Mouse (Mus musculus) neural tube, embryonic 12.5 days (tissue): Measurements from ENCODE around the gene Grik5. TPM values are rescaled to one million over a fixed set of nuclear protein-coding genes. Genes with fewer than 3 reads are reported as not detected.

Source experiments
- ATAC-seq: fragments of 200-750 bp; cut with Nextera tagmentation; 2 replicates; pipeline ENCODE4 v1.8.0; 2017; ENCODE audit warnings: low read depth, mild to moderate bottlenecking, moderate TSS enrichment, moderate library complexity; ENCODE audit not compliant: low FRiP score
- H3K27ac ChIP-seq: fragments of 300-500 bp; sonication (generic); 2 replicates; pipeline ENCODE4 v1.5.1; 2016
- H3K27me3 ChIP-seq: fragments of 300-500 bp; sonication (generic); replicated peaks from 2 replicates; pipeline ENCODE4 v1.6.1; 2016; ENCODE audit warnings: mild to moderate bottlenecking
- H3K36me3 ChIP-seq: fragments of 300-500 bp; sonication (generic); 2 replicates; pipeline ENCODE4 v1.6.1; 2016; ENCODE audit warnings: mild to moderate bottlenecking
- H3K4me1 ChIP-seq: fragments of 300-500 bp; sonication (generic); 2 replicates; pipeline ENCODE4 v1.6.1; 2016
- H3K4me2 ChIP-seq: fragments of 300-500 bp; sonication (generic); replicated peaks from 2 replicates; pipeline ENCODE4 v1.6.1; 2016; ENCODE audit warnings: mild to moderate bottlenecking
- H3K4me3 ChIP-seq: fragments of 300-500 bp; sonication (generic); 2 replicates; pipeline ENCODE4 v1.5.1; 2016
- H3K9ac ChIP-seq: fragments of 300-500 bp; sonication (generic); 2 replicates; pipeline ENCODE4 v1.6.1; 2016; ENCODE audit warnings: mild to moderate bottlenecking
- H3K9me3 ChIP-seq: fragments of 300-500 bp; sonication (generic); 2 replicates; pipeline ENCODE4 v1.6.1; 2016; ENCODE audit warnings: mild to moderate bottlenecking
- WGBS: fragments of 180-500 bp; shearing (Covaris S2); methylation state at CpG from one replicate; pipeline ENCODE4 v1.1.7; 2016; 5-methylcytosine and 5-hydroxymethylcytosine counted together
- polyA plus RNA-seq: library from polyadenylated mRNA; unstranded; fragments of >200 nt; fragmentation: Nextera tagmentation; extraction: Ambion mirVana; gene quantifications from 2 replicates; pipeline ENCODE4 v1.2.1, GENCODE M21; 2016

Gene Grik5
- 18.6 and 19.5 TPM in 2 replicates for polyA plus RNA-seq

DNA sequence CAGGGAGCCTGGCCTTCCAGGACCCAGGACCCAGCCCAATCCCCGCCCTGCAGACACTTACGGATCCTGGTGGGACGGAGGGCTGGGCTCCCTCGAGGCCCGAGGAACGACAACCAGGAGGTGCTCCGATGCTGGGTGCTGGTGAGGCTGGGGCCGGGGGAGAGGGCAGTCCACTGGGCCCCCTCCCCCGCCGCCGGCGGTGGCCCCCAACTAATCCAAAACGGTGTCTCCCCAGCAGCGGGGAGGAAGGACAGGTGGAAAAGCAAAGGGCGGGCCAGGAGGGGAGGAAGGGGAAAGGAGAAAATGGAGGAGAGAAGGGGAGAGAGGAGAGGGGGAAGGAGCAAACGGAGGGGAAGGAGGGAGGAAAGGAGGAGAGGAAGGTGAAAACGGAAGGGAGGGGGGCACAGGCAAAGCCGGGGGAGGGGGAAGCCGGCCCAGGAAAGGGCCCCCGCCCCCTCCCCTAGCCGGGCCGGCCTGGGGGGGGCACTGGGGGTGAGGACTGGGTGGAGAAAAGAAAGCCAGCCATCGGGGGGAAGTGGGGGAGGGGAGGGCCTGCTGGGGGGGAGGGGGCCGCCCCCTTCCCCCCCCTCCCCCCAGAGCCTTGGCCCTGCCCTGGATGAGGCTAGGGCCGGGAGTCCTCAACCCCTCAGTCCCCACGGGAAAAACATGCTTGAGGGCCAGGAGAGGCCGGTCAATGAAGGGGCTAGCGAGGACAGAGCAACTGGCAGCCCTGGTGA lies at the start of gene Grik5, which contains the start of gene Zfp574:
Gene Grik5, minus strand, starts transcription at position 368 of the 737 bp plus-strand sequence.
Gene Zfp574, plus strand, starts transcription at position 589 of the 737 bp plus-strand sequence.
- Histone ChIP-seq H3K4me1 (peaks cover 62% of the 10 kb centered on the region), H3K27ac (peak within 1 kb of the TSS; percentile 82), H3K4me2 (peak within 1 kb of the TSS; percentile 96), H3K9me3 (no peaks in the 10 kb centered on the region), H3K9ac (peak within 1 kb of the TSS; percentile 83), H3K4me3 (peak within 1 kb of the TSS; percentile 56), H3K27me3 (no peaks in the 10 kb centered on the region), H3K36me3 (peaks cover 14% of the 10 kb centered on the region)
- WGBS: 2% methylated on average over 23 of the region's 28 CpGs
- ATAC-seq: 0 out of 2 replicates have a peak, but pooled peaks have one; percentile 1

- WGBS: 65% methylated on average over 13 of the region's 13 CpGs
- H3K4me2 ChIP-seq: no peak overlapping the region
- H3K4me1 ChIP-seq: no peaks in the 10 kb centered on the region
- no peak overlapping the region for H3K4me3 ChIP-seq
- no peak for ATAC-seq
- H3K27me3 ChIP-seq: no peaks in the 10 kb centered on the region
- H3K9me3 ChIP-seq: no peaks in the 10 kb centered on the region
- H3K9ac ChIP-seq: no peak overlapping the region
- H3K36me3 ChIP-seq: no peaks in the 10 kb centered on the region
- no peak overlapping the region for H3K27ac ChIP-seq
These were observed 49.2 kb upstream of the Grik5 start for GRCm38 (mm10) chr7:25121240-25121786.

- H3K4me2 ChIP-seq: no peak overlapping the region
- H3K4me1 ChIP-seq: no peaks in the 10 kb centered on the region
- 76% methylated on average over 20 of the region's 25 CpGs for WGBS
- no peak for ATAC-seq
- no peaks in the 10 kb centered on the region for H3K9me3 ChIP-seq
- H3K27me3 ChIP-seq: no peaks in the 10 kb centered on the region
- no peak overlapping the region for H3K4me3 ChIP-seq
- peaks cover 3% of the 10 kb centered on the region for H3K36me3 ChIP-seq
- no peak overlapping the region for H3K9ac ChIP-seq
- no peak overlapping the region for H3K27ac ChIP-seq
These were observed 48.1 kb upstream of the Grik5 start for GRCm38 (mm10) chr7:25120061-25120834.

GRCm38 (mm10) chr7:25112956-25113603 lies 40.9 kb upstream of the Grik5 start:
- Histone ChIP-seq H3K9ac (no peak overlapping the region), H3K9me3 (no peaks in the 10 kb centered on the region), H3K36me3 (peaks cover 29% of the 10 kb centered on the region), H3K27me3 (no peaks in the 10 kb centered on the region), H3K4me3 (no peak overlapping the region), H3K4me1 (no peaks in the 10 kb centered on the region), H3K27ac (no peak overlapping the region), H3K4me2 (no peak overlapping the region)
- WGBS: 88% methylated on average over 16 of the region's 16 CpGs
- ATAC-seq: no peak

DNA sequence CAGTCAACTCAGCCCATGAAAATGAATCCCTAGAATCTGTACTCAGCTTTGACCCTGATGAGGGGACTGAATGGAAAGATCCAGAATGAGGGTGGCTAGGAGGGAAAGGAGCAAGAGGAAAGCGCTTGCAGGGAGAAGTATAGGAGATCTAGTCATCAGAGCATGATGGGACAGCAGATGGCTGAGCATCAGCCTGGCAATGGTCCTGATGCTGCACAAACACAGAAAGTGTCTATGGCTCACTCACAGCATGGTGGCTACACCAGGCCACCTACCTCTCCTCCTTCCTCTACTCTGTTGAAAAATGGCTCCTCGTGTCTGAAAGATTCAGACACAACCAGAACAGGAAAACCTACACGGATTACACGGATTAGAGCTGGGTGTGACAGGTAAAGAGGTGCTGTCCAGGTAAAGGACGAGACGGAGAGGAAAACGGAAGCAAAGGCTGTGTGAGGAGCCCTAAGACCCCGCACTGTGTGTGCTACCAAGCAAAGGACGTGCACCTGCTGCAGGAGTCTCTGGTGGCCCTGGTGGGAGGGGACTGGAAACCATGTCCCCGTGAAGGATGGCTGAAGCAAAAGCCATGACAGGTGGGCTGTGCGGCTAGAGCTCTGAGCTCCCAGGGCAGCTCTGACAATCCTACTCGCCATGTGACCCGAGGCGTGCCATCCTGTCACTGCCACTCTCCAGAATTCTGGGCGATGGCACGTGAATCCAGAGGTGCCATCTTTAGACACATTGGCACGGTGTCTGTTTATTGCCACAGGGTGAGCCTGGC lies 40.2 kb upstream of the Grik5 start:
- Histone ChIP-seq H3K4me3 (no peak overlapping the region), H3K27me3 (no peaks in the 10 kb centered on the region), H3K4me1 (no peaks in the 10 kb centered on the region), H3K4me2 (no peak overlapping the region), H3K27ac (no peak overlapping the region), H3K9me3 (no peaks in the 10 kb centered on the region), H3K36me3 (peaks cover 29% of the 10 kb centered on the region), H3K9ac (no peak overlapping the region)
- no peak for ATAC-seq
- WGBS: 87% methylated on average over 17 of the region's 17 CpGs

DNA sequence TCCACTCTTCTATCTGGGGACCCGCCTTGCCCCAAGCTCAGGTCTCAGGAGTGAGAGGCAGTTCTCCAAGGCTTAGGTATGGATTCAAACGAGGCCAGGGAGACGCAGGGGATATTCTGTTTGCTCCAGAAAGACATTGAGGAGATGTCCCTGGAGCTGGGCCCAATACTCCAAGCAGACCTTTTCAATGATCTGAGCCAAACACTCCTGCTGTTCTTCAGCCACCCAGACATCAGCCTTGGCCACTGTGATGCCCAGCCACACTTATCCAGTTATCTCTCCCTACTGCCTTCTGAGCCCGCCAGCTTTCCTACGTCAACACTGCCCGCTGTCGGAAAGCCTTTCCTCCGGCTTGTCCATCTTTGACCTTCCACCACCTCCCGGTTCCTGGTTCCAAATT lies 38.2 kb upstream of the Grik5 start:
- H3K36me3 ChIP-seq: peaks cover 27% of the 10 kb centered on the region
- no peaks in the 10 kb centered on the region for H3K9me3 ChIP-seq
- 91% methylated on average over 9 of the region's 9 CpGs for WGBS
- peaks cover 6% of the 10 kb centered on the region for H3K4me1 ChIP-seq
- H3K4me2 ChIP-seq: no peak overlapping the region
- no peaks in the 10 kb centered on the region for H3K27me3 ChIP-seq
- no peak overlapping the region for H3K9ac ChIP-seq
- no peak overlapping the region for H3K27ac ChIP-seq
- ATAC-seq: no peak
- no peak overlapping the region for H3K4me3 ChIP-seq

- Histone ChIP-seq H3K9ac (no peak overlapping the region), H3K4me3 (no peak overlapping the region), H3K27me3 (no peaks in the 10 kb centered on the region), H3K4me2 (no peak overlapping the region), H3K36me3 (peaks cover 17% of the 10 kb centered on the region; the same call in 1 of the 2 replicates), H3K4me1 (peaks cover 6% of the 10 kb centered on the region), H3K27ac (no peak overlapping the region), H3K9me3 (no peaks in the 10 kb centered on the region)
- ATAC-seq: no peak
- 83% methylated on average over 12 of the region's 12 CpGs for WGBS
These were observed 37.2 kb upstream of the Grik5 start for GRCm38 (mm10) chr7:25109355-25109754.

DNA sequence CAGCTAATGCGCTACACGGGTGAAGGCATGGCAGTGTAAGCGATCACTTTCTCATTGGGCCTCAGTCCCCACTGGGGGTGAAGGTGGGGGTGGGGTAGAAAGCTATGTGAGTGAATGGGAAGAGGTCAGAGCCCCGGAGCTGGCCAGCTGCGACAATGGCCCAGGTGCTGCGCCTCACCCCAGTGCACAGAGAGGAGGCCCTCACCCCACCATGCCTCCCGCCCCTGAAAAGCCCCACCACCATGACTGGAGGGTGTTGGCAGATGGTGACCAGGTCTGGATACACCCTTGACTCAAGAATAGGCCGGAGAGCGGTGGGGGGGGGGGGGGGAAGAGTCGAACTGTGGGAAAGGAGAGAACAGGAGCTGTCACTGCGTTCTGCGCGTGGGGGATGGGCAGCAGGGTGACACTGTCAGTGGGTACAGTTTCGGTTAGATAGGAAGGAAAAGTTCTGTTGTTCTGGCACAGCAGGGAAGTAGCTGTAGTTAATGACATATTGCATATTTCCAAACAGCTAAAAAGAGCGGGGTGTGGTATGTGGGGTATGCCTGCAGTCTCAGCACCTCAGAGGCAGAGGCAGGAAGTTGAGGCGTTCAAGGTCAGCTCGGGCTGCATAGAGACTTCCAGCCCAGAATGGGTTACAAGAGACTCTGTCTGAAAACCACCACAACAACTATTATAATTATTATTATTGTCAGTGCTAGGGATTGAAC lies 34.8 kb upstream of the Grik5 start:
- Histone ChIP-seq H3K9ac (no peak overlapping the region), H3K36me3 (0 out of 2 replicates have a peak, but pooled peaks cover 2% of the 10 kb centered on the region), H3K4me1 (peaks cover 6% of the 10 kb centered on the region), H3K9me3 (no peaks in the 10 kb centered on the region), H3K4me3 (no peak overlapping the region), H3K4me2 (no peak overlapping the region), H3K27ac (no peak overlapping the region), H3K27me3 (no peaks in the 10 kb centered on the region)
- 52% methylated on average over 17 of the region's 17 CpGs for WGBS
- no peak for ATAC-seq

- Histone ChIP-seq H3K4me2 (no peak overlapping the region), H3K27me3 (no peaks in the 10 kb centered on the region), H3K27ac (no peak overlapping the region), H3K4me3 (no peak overlapping the region), H3K9ac (no peak overlapping the region), H3K36me3 (no peaks in the 10 kb centered on the region), H3K4me1 (peaks cover 6% of the 10 kb centered on the region), H3K9me3 (no peaks in the 10 kb centered on the region)
- ATAC-seq: peak; percentile 54
- WGBS: 23% methylated on average over 17 of the region's 17 CpGs
These were observed 33.4 kb upstream of the Grik5 start for GRCm38 (mm10) chr7:25105411-25106160.

DNA sequence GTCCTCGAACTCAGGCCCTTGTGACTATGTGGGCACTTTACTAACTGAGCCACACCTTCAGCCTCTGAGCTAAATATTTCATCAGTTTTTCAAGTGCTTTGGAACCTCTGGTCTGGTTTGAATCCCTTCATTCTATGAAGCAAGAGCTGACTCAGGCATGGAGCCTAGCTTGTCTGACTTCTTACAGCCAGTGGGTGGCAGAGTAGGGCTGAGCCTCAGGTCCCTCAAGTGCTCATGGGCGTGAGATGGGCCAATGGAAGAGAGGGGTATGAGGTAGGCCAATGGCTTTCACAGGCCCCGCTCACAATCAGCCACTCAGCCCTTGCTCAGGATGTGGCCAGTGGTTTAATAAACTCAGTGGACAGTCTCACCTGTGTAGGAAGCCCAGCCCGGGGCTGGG lies 27.4 kb upstream of the Grik5 start:
- WGBS: 54% methylated on average over 4 of the region's 4 CpGs
- no peak for ATAC-seq
- H3K9ac ChIP-seq: no peak overlapping the region
- no peak overlapping the region for H3K4me3 ChIP-seq
- H3K27me3 ChIP-seq: no peaks in the 10 kb centered on the region
- no peaks in the 10 kb centered on the region for H3K4me1 ChIP-seq
- H3K9me3 ChIP-seq: no peaks in the 10 kb centered on the region
- H3K36me3 ChIP-seq: peaks cover 38% of the 10 kb centered on the region
- H3K4me2 ChIP-seq: no peak overlapping the region
- no peak overlapping the region for H3K27ac ChIP-seq
